Mouse (Mus musculus) small intestine, adult 10 weeks (tissue): ENCODE results near the gene Gm14443. TPM values are rescaled to one million over a fixed set of nuclear protein-coding genes. Genes with fewer than 3 reads are reported as not detected.

Experiments
- polyA plus RNA-seq: library from polyadenylated mRNA; stranded (reverse); fragments of 350-450 nt; fragmentation: Illumina TruSeq; extraction: RNeasy Lipid Tissue Mini Kit (QIAGEN cat#74804); gene quantifications from one replicate; pipeline ENCODE4 v1.2.3, GENCODE M21; 2014; ENCODE audit warnings: low replicate concordance

Gm14443 gene
- 1.7 TPM for polyA plus RNA-seq

DNA sequence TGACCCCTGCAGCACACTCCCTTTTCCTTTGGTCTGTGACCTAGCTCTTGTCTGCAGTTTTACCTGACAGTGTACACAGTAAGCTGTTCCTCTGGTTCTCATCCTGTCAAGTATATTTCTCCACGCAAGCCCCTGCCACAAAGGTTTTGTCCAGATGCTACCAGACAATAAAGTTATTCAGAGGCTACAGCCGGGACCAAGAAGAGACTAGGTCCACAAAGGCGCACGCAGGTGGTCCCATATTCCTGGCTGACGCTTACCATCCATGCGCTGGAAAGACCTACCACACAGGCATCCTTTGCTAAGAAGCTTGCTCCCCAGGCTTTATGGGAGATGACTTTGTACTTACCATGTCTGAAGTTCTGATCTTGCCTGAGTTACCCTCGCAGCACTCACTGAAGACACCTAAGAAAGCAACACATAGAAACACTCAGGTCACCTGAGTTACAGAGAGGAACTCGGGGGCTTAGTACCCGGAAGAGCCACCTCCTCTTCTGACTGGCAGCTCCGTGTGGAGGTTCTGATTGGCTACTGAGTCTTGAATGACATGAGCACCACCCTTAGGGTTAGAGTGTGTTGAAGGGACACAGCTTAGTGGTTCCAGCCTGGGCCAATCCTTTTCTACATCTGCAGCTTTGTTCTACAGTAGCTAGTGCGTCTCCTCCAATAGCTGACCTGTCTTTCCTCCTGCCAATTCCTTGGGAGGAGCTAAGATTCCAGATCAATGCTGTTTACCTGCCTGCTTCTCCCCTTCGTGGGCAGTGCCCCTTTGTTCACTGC lies at the start of gene Gm14443:
Gene Gm14443 (minus strand): TSS at position 471 of the 780 bp plus-strand sequence.

GRCm38 (mm10) chr2:175206732-175207131 lies 31.1 kb upstream of the Gm14443 start, which contains the start of gene Gm14391:
Gene Gm14391, minus strand, starts transcription at chr2:175206917.

DNA sequence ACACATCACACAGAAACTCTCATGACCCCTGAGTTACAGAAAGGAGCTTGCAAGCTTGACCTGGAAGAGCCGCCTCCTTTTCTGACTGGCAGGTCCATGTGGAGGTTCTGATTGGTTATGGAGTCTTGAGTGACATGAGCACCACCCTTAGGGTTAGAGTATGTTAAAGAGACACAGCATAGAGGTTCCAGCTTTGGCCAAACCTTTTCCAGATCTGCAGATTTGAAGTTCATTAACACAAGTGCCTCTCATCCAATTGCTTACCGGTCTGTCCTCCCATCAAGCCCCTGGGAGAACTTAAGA lies 33.7 kb downstream of the Gm14443 start, which contains the start of gene Gm14399:
Gene Gm14399 (minus strand): TSS at position 20 of the 303 bp plus-strand sequence.

Other genes with a start within 250 kb of the Gm14443 start
- gene Gm14444, start 165.6 kb downstream of the Gm14443 start, polyA plus RNA-seq = not detected
- 2.5 TPM for gene Gm14393, start 108.1 kb downstream of the Gm14443 start, polyA plus RNA-seq
- 27.7 TPM for gene Gm14399, start 33.9 kb downstream of the Gm14443 start, polyA plus RNA-seq
- gene Gm14391, start 31.0 kb upstream of the Gm14443 start, polyA plus RNA-seq = 24.2 TPM
- gene Gm14440, start 99.3 kb upstream of the Gm14443 start, polyA plus RNA-seq = 33.0 TPM
- 68.7 TPM for gene Gm4631, start 162.3 kb upstream of the Gm14443 start, polyA plus RNA-seq
- gene Zfp968, start 196.6 kb upstream of the Gm14443 start, polyA plus RNA-seq = 15.9 TPM